9 mouse cellular contexts compared by ENCODE assay signal in genomic region chr1:133087206-133087905, GRCm38 (mm10). TPM values are rescaled to one million over a fixed set of nuclear protein-coding genes. Genes with fewer than 3 reads are reported as not detected.
DNase-seq lines count a peak whose midpoint lies in the region; ATAC-seq lines count a peak whose summit lies in the region.
"Had no signal": no experiment of that assay in that cellular context is flagged by ENCODE, and none has a peak within 500 bp of the region (broad histone marks: within the 10 kb centered on the region; RNA-seq: fewer than 3 reads in every experiment).

No protein-coding gene starts in this region.

- H3K27me3 ChIP-seq in midbrain, embryonic 11.5 days (ENCODE audit: control insufficient read depth, insufficient read depth, low read length), result no peaks in the 10 kb centered on the region

- no peaks in the 10 kb centered on the region for H3K9me3 ChIP-seq in midbrain, embryonic 11.5 days (ENCODE audit: control insufficient read depth, low read length)

- intact Hi-C loops in heart, postnatal 10 days (cut with DNase I), result loop anchor here (1.0 kb wide), 2 partner anchors 41 to 48 kb away; no protein-coding TSS in a partner anchor

- WGBS in midbrain, embryonic 11.5 days, result 39% methylated on average over 7 of the region's 7 CpGs

- peaks cover 25% of the 10 kb centered on the region for H3K36me3 ChIP-seq in midbrain, embryonic 11.5 days (ENCODE audit: control insufficient read depth, insufficient read depth, low read length)

- ATAC-seq in erythroblast, adult 5-6 weeks (replicated peaks; ENCODE audit: low FRiP score, poor library complexity, severe bottlenecking), result peak; percentile 54
- ATAC-seq in midbrain, embryonic 11.5 days (ENCODE audit: low FRiP score), result peak; percentile 82

- H3K4me2 ChIP-seq in midbrain, embryonic 11.5 days, result no peak overlapping the region

- peaks cover 3% of the 10 kb centered on the region for H3K4me1 ChIP-seq in midbrain, embryonic 11.5 days (ENCODE audit: control insufficient read depth, insufficient read depth, low read length)

- DNase-seq in right cerebral cortex, adult 18-20 months, result peak; percentile 34
- DNase-seq in right cerebral cortex, postnatal 36 days (ENCODE audit: low spot score in 2 of 2), result no peak
- DNase-seq in brain, adult 2 months (ENCODE audit: low read depth, low spot score), result peak; percentile 81
- peak; percentile 78 to 86 for DNase-seq in heart, postnatal 10 days
- peak; percentile 54 to 69 for DNase-seq in layer of hippocampus, postnatal 10 days (ENCODE audit: low spot score in 2 of 2)
- peak; percentile 97 for DNase-seq in midbrain, embryonic 11.5 days (ENCODE audit: low spot score, missing footprints)
- DNase-seq in spleen, postnatal 14 days (ENCODE audit: low spot score in 2 of 2), result peak; percentile 30 to 65

- H3K9ac ChIP-seq in midbrain, embryonic 11.5 days (ENCODE audit: low read length), result no peak overlapping the region

- H3K4me3 ChIP-seq in midbrain, embryonic 11.5 days (ENCODE audit: low read depth, low read length), result no peak overlapping the region
- H3K4me3 ChIP-seq: erythroblast, embryonic 14.5 days had no signal

- peak overlapping the region; percentile 20; the same call in 1 of the 2 replicates for H3K27ac ChIP-seq in midbrain, embryonic 11.5 days (ENCODE audit: low read depth, low read length)

RNA-seq across cellular contexts. Expression of gene Pik3c2b, which starts 41.9 kb away (rescaled TPM):
- total RNA-seq in erythroblast, adult 5-6 weeks (2015; ENCODE audit: low replicate concordance), result 0.38 and 0.84 TPM in 2 replicates
- 0.17 and 0.56 TPM in 2 replicates for total RNA-seq in erythroblast, adult 5-6 weeks (2017; ENCODE audit: low replicate concordance)
- total RNA-seq in heart, postnatal 10 days (2021), result 10 to 100 TPM; 26.1 to 36.5 TPM
- 10 to 100 TPM; 27.1 to 28.0 TPM for total RNA-seq in layer of hippocampus, postnatal 10 days (2021)
- polyA plus RNA-seq in midbrain, embryonic 11.5 days (2014; fragmentation: Nextera tagmentation; extraction: Ambion mirVana), result 15.5 and 16.3 TPM in 2 replicates

RNA-seq across cellular contexts. Expression of gene Ppp1r15b, which starts 43.6 kb away (rescaled TPM):
- total RNA-seq in erythroblast, adult 5-6 weeks (2015; ENCODE audit: low replicate concordance), result 37.1 and 44.3 TPM in 2 replicates
- 72.2 and 83.8 TPM in 2 replicates for total RNA-seq in erythroblast, adult 5-6 weeks (2017; ENCODE audit: low replicate concordance)
- total RNA-seq in heart, postnatal 10 days (2021), result 10 to 100 TPM; 38.2 to 42.1 TPM
- 10 to 100 TPM; 44.5 to 45.0 TPM for total RNA-seq in layer of hippocampus, postnatal 10 days (2021)
- polyA plus RNA-seq in midbrain, embryonic 11.5 days (2014; fragmentation: Nextera tagmentation; extraction: Ambion mirVana), result 49.5 and 53.0 TPM in 2 replicates

RNA-seq across cellular contexts. Expression of gene Mdm4, which starts 57.0 kb away (rescaled TPM):
- 38.2 and 53.6 TPM in 2 replicates for total RNA-seq in erythroblast, adult 5-6 weeks (2015; ENCODE audit: low replicate concordance)
- total RNA-seq in erythroblast, adult 5-6 weeks (2017; ENCODE audit: low replicate concordance), result 69.9 and 74.2 TPM in 2 replicates
- total RNA-seq in heart, postnatal 10 days (2021), result 10 to 100 TPM; 48.9 to 49.0 TPM
- total RNA-seq in layer of hippocampus, postnatal 10 days (2021), result 10 to 100 TPM; 93.0 to 99.9 TPM
- polyA plus RNA-seq in midbrain, embryonic 11.5 days (2014; fragmentation: Nextera tagmentation; extraction: Ambion mirVana), result 36.5 TPM in 2 replicates

Comparison
In these comparisons a context has a peak if more than half of its experiments do, and no peak if none do; other contexts are left out.
1. DNase-seq: peak in right cerebral cortex, adult 18-20 months (single experiment), brain, adult 2 months (single experiment), heart, postnatal 10 days (2 of 2), layer of hippocampus, postnatal 10 days (2 of 2), midbrain, embryonic 11.5 days (single experiment) and spleen, postnatal 14 days (2 of 2); none in right cerebral cortex, postnatal 36 days (0 of 2).
2. RNA of gene Pik3c2b, which starts 41.9 kb away (total RNA-seq): 26.1 to 36.5 TPM in heart, postnatal 10 days and 27.1 to 28.0 TPM in layer of hippocampus, postnatal 10 days; 0.17 to 0.84 TPM in erythroblast, adult 5-6 weeks; every median in the first group is over 10 times any median in the second.